Mouse (Mus musculus): ENCODE measurements around the gene Spx. TPM values are rescaled to one million over a fixed set of nuclear protein-coding genes. Genes with fewer than 3 reads are reported as not detected.

Gene Spx
- polyA plus RNA-seq, 1 experiment from 2014 or later, result 0.67 TPM

DNA sequence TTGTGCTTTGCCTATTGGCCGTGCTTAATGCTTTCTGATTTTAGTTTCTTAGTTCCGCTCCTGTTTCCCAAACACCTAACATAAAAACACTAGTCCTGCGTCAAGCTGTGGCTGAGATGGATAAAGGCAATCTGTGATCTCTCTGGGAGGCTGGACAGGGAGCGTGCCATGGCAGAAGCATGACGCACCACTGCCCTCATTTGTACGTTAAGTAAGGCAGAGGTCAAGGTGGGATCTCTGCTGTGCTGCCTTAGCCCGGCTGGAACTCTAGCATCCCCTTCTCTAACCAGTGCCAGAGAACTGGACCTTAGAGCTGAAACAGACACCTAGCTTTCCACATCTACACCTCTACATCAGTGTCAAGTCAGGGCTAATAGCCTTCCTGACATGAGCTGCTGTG is 31.6 kb upstream of the Spx start:
- Histone ChIP-seq H3K9ac (ENCODE audit: low read length) (no peak overlapping the region), H3K4me2 (ENCODE audit: low read depth, low read length) (no peak overlapping the region), H3K27me3 (ENCODE audit: control insufficient read depth, insufficient read depth, low read length) (no peaks in the 10 kb centered on the region), H3K27ac (ENCODE audit: low read length) (no peak overlapping the region), H3K4me1 (ENCODE audit: control insufficient read depth, insufficient read depth, low read length) (no peaks in the 10 kb centered on the region), H3K9me3 (replicated peaks; ENCODE audit: control insufficient read depth, low read length) (no peaks in the 10 kb centered on the region), H3K36me3 (ENCODE audit: control insufficient read depth, insufficient read depth, low read length) (peaks cover 1% of the 10 kb centered on the region), H3K4me3 (replicated peaks; ENCODE audit: low read length) (no peak overlapping the region)
- 90% methylated on average over 7 of the region's 7 CpGs for WGBS
- ATAC-seq (ENCODE audit: insufficient read depth, low FRiP score), result no peak

- no peak for ATAC-seq (ENCODE audit: insufficient read depth, low FRiP score)
- Histone ChIP-seq H3K9me3 (replicated peaks; ENCODE audit: control insufficient read depth, low read length) (no peaks in the 10 kb centered on the region), H3K4me3 (replicated peaks; ENCODE audit: low read length) (no peak overlapping the region), H3K9ac (ENCODE audit: low read length) (no peak overlapping the region), H3K4me1 (ENCODE audit: control insufficient read depth, insufficient read depth, low read length) (peaks cover 4% of the 10 kb centered on the region; the same call in 1 of the 2 replicates), H3K27ac (ENCODE audit: low read length) (no peak overlapping the region), H3K27me3 (ENCODE audit: control insufficient read depth, insufficient read depth, low read length) (no peaks in the 10 kb centered on the region), H3K4me2 (ENCODE audit: low read depth, low read length) (no peak overlapping the region), H3K36me3 (ENCODE audit: control insufficient read depth, insufficient read depth, low read length) (no peaks in the 10 kb centered on the region)
- WGBS, result 91% methylated on average over 9 of the region's 9 CpGs
Observed at GRCm38 (mm10) chr6:142384521-142384920, 28.7 kb upstream of the Spx start.

DNA sequence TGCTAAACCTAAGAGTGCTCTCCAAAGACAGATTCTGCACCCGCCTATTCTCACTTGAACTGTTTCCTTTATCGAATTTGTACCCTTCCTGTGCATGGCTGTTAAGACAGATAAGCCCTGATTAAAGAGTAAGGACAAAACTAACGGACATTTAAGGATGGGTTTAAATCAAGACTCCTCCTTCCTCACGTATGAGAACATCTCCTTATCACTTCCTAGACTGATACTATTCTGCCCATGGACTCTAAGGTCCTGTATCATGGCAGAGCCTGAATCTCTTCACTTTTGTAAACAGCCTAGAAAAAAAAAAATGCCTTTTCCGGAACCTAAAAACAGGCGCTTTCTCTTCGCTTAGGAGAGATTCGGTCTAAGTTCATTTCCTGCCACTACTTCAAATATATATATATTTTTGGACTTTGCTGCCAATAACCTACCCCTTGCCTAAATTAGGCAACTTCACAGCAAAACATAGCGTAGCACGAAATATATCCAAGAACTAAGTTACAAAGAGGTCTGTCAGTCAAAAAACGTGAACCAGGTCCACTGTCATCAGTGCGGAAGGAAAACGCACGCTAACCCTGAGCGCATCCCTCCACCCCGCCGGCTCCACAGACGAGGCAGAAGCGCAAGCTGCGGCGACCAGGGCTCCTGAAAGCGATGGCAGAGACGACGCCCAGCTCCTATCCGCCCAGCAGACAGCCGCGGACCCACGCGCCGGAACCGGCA is 26.8 kb upstream of the Spx start:
- Histone ChIP-seq H3K4me2 (ENCODE audit: low read depth, low read length) (peak overlapping the region; percentile 62), H3K4me1 (ENCODE audit: control insufficient read depth, insufficient read depth, low read length) (peaks cover 4% of the 10 kb centered on the region; the same call in 1 of the 2 replicates), H3K36me3 (ENCODE audit: control insufficient read depth, insufficient read depth, low read length) (no peaks in the 10 kb centered on the region), H3K27me3 (ENCODE audit: control insufficient read depth, insufficient read depth, low read length) (no peaks in the 10 kb centered on the region), H3K27ac (ENCODE audit: low read length) (no peak overlapping the region), H3K4me3 (replicated peaks; ENCODE audit: low read length) (peak overlapping the region; percentile 69), H3K9ac (ENCODE audit: low read length) (peak overlapping the region; percentile 88), H3K9me3 (replicated peaks; ENCODE audit: control insufficient read depth, low read length) (no peaks in the 10 kb centered on the region)
- 5% methylated on average over 31 of the region's 31 CpGs for WGBS
- ATAC-seq (ENCODE audit: insufficient read depth, low FRiP score), result peak; percentile 69

- under 1% methylated on average over 87 of the region's 87 CpGs for WGBS
- peak within 1 kb of the TSS; percentile 69 for H3K4me3 ChIP-seq (replicated peaks; ENCODE audit: low read length)
- H3K36me3 ChIP-seq (ENCODE audit: control insufficient read depth, insufficient read depth, low read length), result no peaks in the 10 kb centered on the region
- ATAC-seq (ENCODE audit: insufficient read depth, low FRiP score), result peak; percentile 100
- H3K27ac ChIP-seq (ENCODE audit: low read length), result no peak within 1 kb of the TSS
- H3K4me1 ChIP-seq (ENCODE audit: control insufficient read depth, insufficient read depth, low read length), result peaks cover 4% of the 10 kb centered on the region; the same call in 1 of the 2 replicates
- H3K27me3 ChIP-seq (ENCODE audit: control insufficient read depth, insufficient read depth, low read length), result no peaks in the 10 kb centered on the region
- H3K9me3 ChIP-seq (replicated peaks; ENCODE audit: control insufficient read depth, low read length), result no peaks in the 10 kb centered on the region
- peak within 1 kb of the TSS; percentile 88 for H3K9ac ChIP-seq (ENCODE audit: low read length)
- H3K4me2 ChIP-seq (ENCODE audit: low read depth, low read length), result peak within 1 kb of the TSS; percentile 65
Observed at GRCm38 (mm10) chr6:142387011-142387754, 26.1 kb upstream of the Spx start, which contains the start of the genes Recql and Golt1b. TSS of gene Recql (minus strand) at chr6:142387087. TSS of gene Golt1b (plus strand) at chr6:142387221.

GRCm38 (mm10) chr6:142387755-142388271 is 25.4 kb upstream of the Spx start:
- Histone ChIP-seq H3K36me3 (ENCODE audit: control insufficient read depth, insufficient read depth, low read length) (no peaks in the 10 kb centered on the region), H3K4me2 (ENCODE audit: low read depth, low read length) (peak overlapping the region; percentile 65), H3K9me3 (replicated peaks; ENCODE audit: control insufficient read depth, low read length) (no peaks in the 10 kb centered on the region), H3K27ac (ENCODE audit: low read length) (no peak overlapping the region), H3K4me3 (replicated peaks; ENCODE audit: low read length) (peak overlapping the region; percentile 69), H3K4me1 (ENCODE audit: control insufficient read depth, insufficient read depth, low read length) (peaks cover 4% of the 10 kb centered on the region; the same call in 1 of the 2 replicates), H3K27me3 (ENCODE audit: control insufficient read depth, insufficient read depth, low read length) (no peaks in the 10 kb centered on the region), H3K9ac (ENCODE audit: low read length) (peak overlapping the region; percentile 88)
- ATAC-seq (ENCODE audit: insufficient read depth, low FRiP score), result no peak
- WGBS, result 14% methylated on average over 8 of the region's 8 CpGs

- no peaks in the 10 kb centered on the region for H3K27me3 ChIP-seq (ENCODE audit: control insufficient read depth, insufficient read depth, low read length)
- no peak overlapping the region for H3K4me2 ChIP-seq (ENCODE audit: low read depth, low read length)
- no peaks in the 10 kb centered on the region for H3K36me3 ChIP-seq (ENCODE audit: control insufficient read depth, insufficient read depth, low read length)
- no peak overlapping the region for H3K27ac ChIP-seq (ENCODE audit: low read length)
- H3K9me3 ChIP-seq (replicated peaks; ENCODE audit: control insufficient read depth, low read length), result no peaks in the 10 kb centered on the region
- H3K4me1 ChIP-seq (ENCODE audit: control insufficient read depth, insufficient read depth, low read length), result peaks cover 4% of the 10 kb centered on the region; the same call in 1 of the 2 replicates
- no peak overlapping the region for H3K4me3 ChIP-seq (replicated peaks; ENCODE audit: low read length)
- H3K9ac ChIP-seq (ENCODE audit: low read length), result no peak overlapping the region
- 75% methylated on average over 2 of the region's 2 CpGs for WGBS
- ATAC-seq (ENCODE audit: insufficient read depth, low FRiP score), result no peak
Observed at GRCm38 (mm10) chr6:142389101-142389500, 24.1 kb upstream of the Spx start.

DNA sequence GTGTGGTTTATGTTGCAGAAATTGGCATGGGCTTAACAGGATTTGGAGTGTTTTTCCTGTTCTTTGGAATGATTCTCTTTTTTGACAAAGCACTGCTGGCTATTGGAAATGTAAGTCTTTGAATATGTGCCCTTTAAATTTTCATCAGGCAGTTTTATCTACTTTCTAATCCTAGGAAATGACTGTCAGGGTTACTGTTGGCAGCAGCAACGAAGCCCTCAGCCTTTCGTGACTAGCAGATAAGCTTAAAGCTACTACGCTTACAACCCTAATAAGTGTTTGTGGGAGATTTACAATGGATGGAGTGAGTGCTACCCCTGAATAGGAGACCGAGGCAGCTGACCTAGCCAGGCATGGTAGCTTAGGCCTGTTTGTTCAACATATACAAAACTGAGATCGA is 20.9 kb upstream of the Spx start:
- peaks cover 4% of the 10 kb centered on the region; the same call in 1 of the 2 replicates for H3K4me1 ChIP-seq (ENCODE audit: control insufficient read depth, insufficient read depth, low read length)
- H3K9me3 ChIP-seq (replicated peaks; ENCODE audit: control insufficient read depth, low read length), result no peaks in the 10 kb centered on the region
- ATAC-seq (ENCODE audit: insufficient read depth, low FRiP score), result no peak
- no peak overlapping the region for H3K9ac ChIP-seq (ENCODE audit: low read length)
- H3K4me3 ChIP-seq (replicated peaks; ENCODE audit: low read length), result no peak overlapping the region
- H3K27ac ChIP-seq (ENCODE audit: low read length), result no peak overlapping the region
- H3K27me3 ChIP-seq (ENCODE audit: control insufficient read depth, insufficient read depth, low read length), result no peaks in the 10 kb centered on the region
- H3K4me2 ChIP-seq (ENCODE audit: low read depth, low read length), result no peak overlapping the region
- H3K36me3 ChIP-seq (ENCODE audit: control insufficient read depth, insufficient read depth, low read length), result peaks cover 8% of the 10 kb centered on the region
- WGBS, result 78% methylated on average over 5 of the region's 5 CpGs

DNA sequence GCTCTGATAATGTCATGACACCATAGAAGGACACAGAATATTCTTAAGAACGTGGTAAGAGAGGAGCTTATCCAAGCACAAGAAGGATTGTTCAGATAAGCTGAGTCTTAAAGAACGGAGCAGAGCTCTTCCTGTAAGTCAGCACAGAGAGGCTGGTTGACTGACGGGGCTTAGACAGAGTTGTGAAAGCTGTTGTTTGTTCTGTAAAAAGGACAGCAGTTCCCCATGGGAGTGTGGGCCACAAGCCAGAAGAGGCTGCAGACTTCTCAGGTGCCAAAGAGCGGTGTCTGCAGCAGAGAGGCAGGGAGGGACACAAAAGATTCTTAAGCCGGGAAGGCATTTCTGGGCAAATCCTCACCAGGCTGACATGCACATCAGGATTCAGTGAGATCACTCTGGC is 18.6 kb upstream of the Spx start:
- no peaks in the 10 kb centered on the region for H3K9me3 ChIP-seq (replicated peaks; ENCODE audit: control insufficient read depth, low read length)
- H3K4me1 ChIP-seq (ENCODE audit: control insufficient read depth, insufficient read depth, low read length), result no peaks in the 10 kb centered on the region
- 82% methylated on average over 5 of the region's 5 CpGs for whole genome bisulfite sequencing
- ATAC-seq (ENCODE audit: insufficient read depth, low FRiP score), result no peak
- no peaks in the 10 kb centered on the region for H3K27me3 ChIP-seq (ENCODE audit: control insufficient read depth, insufficient read depth, low read length)
- no peak overlapping the region for H3K9ac ChIP-seq (ENCODE audit: low read length)
- H3K4me2 ChIP-seq (ENCODE audit: low read depth, low read length), result no peak overlapping the region
- H3K4me3 ChIP-seq (replicated peaks; ENCODE audit: low read length), result no peak overlapping the region
- no peak overlapping the region for H3K27ac ChIP-seq (ENCODE audit: low read length)
- peaks cover 8% of the 10 kb centered on the region for H3K36me3 ChIP-seq (ENCODE audit: control insufficient read depth, insufficient read depth, low read length)

DNA sequence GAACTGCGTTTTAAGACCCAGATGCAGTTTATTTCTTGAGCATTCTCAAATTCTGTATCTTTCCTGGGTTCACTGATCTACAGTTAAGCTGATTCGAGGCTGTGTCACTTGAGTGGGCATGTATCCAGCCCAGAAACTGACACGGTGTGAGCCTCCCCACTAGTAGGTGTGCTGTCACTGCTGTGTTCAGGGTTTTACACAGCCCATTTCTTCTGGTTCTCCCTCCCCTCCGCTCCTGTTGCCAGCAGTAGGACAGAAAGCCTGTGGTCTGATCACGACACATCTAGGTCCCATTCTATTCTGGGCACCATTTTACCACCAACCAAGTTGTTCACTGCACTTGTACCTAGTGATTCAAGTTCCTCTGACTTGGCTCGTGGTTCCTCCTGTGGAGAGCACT is 17.5 kb upstream of the Spx start:
- Histone ChIP-seq H3K36me3 (ENCODE audit: control insufficient read depth, insufficient read depth, low read length) (peaks cover 12% of the 10 kb centered on the region), H3K9ac (ENCODE audit: low read length) (no peak overlapping the region), H3K4me3 (replicated peaks; ENCODE audit: low read length) (no peak overlapping the region), H3K4me1 (ENCODE audit: control insufficient read depth, insufficient read depth, low read length) (no peaks in the 10 kb centered on the region), H3K27ac (ENCODE audit: low read length) (no peak overlapping the region), H3K4me2 (ENCODE audit: low read depth, low read length) (no peak overlapping the region), H3K9me3 (replicated peaks; ENCODE audit: control insufficient read depth, low read length) (no peaks in the 10 kb centered on the region), H3K27me3 (ENCODE audit: control insufficient read depth, insufficient read depth, low read length) (no peaks in the 10 kb centered on the region)
- ATAC-seq (ENCODE audit: insufficient read depth, low FRiP score), result no peak
- WGBS, result 84% methylated on average over 6 of the region's 6 CpGs
